Mouse (Mus musculus) heart, embryonic 16.5 days (tissue): ENCODE data around the gene Krtap6-5. TPM values are rescaled to one million over a fixed set of nuclear protein-coding genes. Genes with fewer than 3 reads are reported as not detected.
"Not testable (repeated sequence)": the region's sequence is repeated elsewhere in the genome, so short reads cannot be mapped to it uniquely, and the experiment has no call there.

Source experiments
- ATAC-seq: fragments of 200-750 bp; cut with Nextera tagmentation; replicated peaks from 2 replicates; pipeline ENCODE4 v1.8.0; 2017; ENCODE audit warnings: moderate number of reproducible peaks; ENCODE audit not compliant: insufficient read depth, low FRiP score; ENCODE audit errors: extremely low read depth
- H3K27ac ChIP-seq: fragments of 300-500 bp; sonication (generic); 2 replicates; pipeline ENCODE4 v1.5.1; 2014; ENCODE audit warnings: mild to moderate bottlenecking, low read length, control low read depth, moderate library complexity
- H3K27me3 ChIP-seq: fragments of 300-500 bp; sonication (generic); 2 replicates; pipeline ENCODE4 v1.6.1; 2014; ENCODE audit warnings: low read length, mixed read lengths; ENCODE audit not compliant: control insufficient read depth, insufficient read depth
- H3K36me3 ChIP-seq: fragments of 300-500 bp; sonication (generic); 2 replicates; pipeline ENCODE4 v1.6.1; 2014; ENCODE audit not compliant: control insufficient read depth, insufficient read depth
- H3K4me1 ChIP-seq: fragments of 300-500 bp; sonication (generic); 2 replicates; pipeline ENCODE4 v1.6.1; 2014; ENCODE audit warnings: low read length, mixed read lengths; ENCODE audit not compliant: control insufficient read depth, insufficient read depth
- H3K4me2 ChIP-seq: fragments of 300-500 bp; sonication (generic); 2 replicates; pipeline ENCODE4 v1.6.1; 2014; ENCODE audit warnings: low read depth, mild to moderate bottlenecking, control low read depth, low read length
- H3K4me3 ChIP-seq: fragments of 300-500 bp; sonication (generic); 2 replicates; pipeline ENCODE4 v1.5.1; 2014; ENCODE audit warnings: mild to moderate bottlenecking, control low read depth, low read length
- H3K9ac ChIP-seq: fragments of 300-500 bp; sonication (generic); 2 replicates; pipeline ENCODE4 v1.6.1; 2014; ENCODE audit warnings: low read length, control low read depth
- H3K9me3 ChIP-seq: fragments of 300-500 bp; sonication (generic); replicated peaks from 2 replicates; pipeline ENCODE4 v1.6.1; 2016; ENCODE audit warnings: low read length; ENCODE audit not compliant: control insufficient read depth
- WGBS: fragments of 180-500 bp; shearing (Covaris S2); extraction: QIAGEN DNeasy Blood & Tissue Kit; methylation state at CpG from one replicate; pipeline ENCODE4 v1.1.7; 2014; 5-methylcytosine and 5-hydroxymethylcytosine counted together
- polyA plus RNA-seq: library from polyadenylated mRNA; unstranded; fragments of >200 nt; fragmentation: Nextera tagmentation; extraction: Ambion mirVana; gene quantifications from 2 replicates; pipeline ENCODE4 v1.2.1, GENCODE M21; 2015

Gene Krtap6-5
- polyA plus RNA-seq, result not detected in 2 replicates

- H3K27ac ChIP-seq, result no peak within 1 kb of the TSS
- H3K9ac ChIP-seq, result no peak within 1 kb of the TSS
- no peaks in the 10 kb centered on the region for H3K36me3 ChIP-seq
- WGBS, result 74% methylated on average over 3 of the region's 3 CpGs
- H3K9me3 ChIP-seq, result no peaks in the 10 kb centered on the region
- H3K27me3 ChIP-seq, result no peaks in the 10 kb centered on the region
- H3K4me3 ChIP-seq, result no peak within 1 kb of the TSS
- H3K4me1 ChIP-seq, result no peaks in the 10 kb centered on the region
- ATAC-seq, result no peak
- no peak within 1 kb of the TSS for H3K4me2 ChIP-seq
Observed at GRCm38 (mm10) chr16:89047783-89048182, at the start of gene Krtap6-5. Gene Krtap6-5 (minus strand): TSS chr16:89047883.

GRCm38 (mm10) chr16:89071041-89071440 lies 23.4 kb upstream of the Krtap6-5 start:
- H3K9me3 ChIP-seq, H3K9ac ChIP-seq, H3K27ac ChIP-seq, H3K4me1 ChIP-seq, ATAC-seq, H3K4me2 ChIP-seq, H3K27me3 ChIP-seq, H3K36me3 ChIP-seq, H3K4me3 ChIP-seq: not testable (repeated sequence)
- WGBS, result 53% methylated on average over 2 of the region's 2 CpGs

- not testable (repeated sequence) for H3K27ac ChIP-seq, H3K4me3 ChIP-seq, H3K4me2 ChIP-seq, H3K4me1 ChIP-seq, H3K27me3 ChIP-seq, H3K9ac ChIP-seq, H3K36me3 ChIP-seq, H3K9me3 ChIP-seq, ATAC-seq
- WGBS, result no CpG with 5 or more reads among the region's 2 CpGs
Observed at GRCm38 (mm10) chr16:89063902-89064301, 16.2 kb upstream of the Krtap6-5 start, which contains the start of gene 1110025L11Rik. Gene 1110025L11Rik (minus strand): TSS chr16:89064002.

- H3K4me3 ChIP-seq, H3K36me3 ChIP-seq, H3K9me3 ChIP-seq, ATAC-seq, H3K27ac ChIP-seq, H3K9ac ChIP-seq, H3K27me3 ChIP-seq, H3K4me1 ChIP-seq, H3K4me2 ChIP-seq: not testable (repeated sequence)
- WGBS, result 77% methylated on average over 2 of the region's 4 CpGs
Observed at GRCm38 (mm10) chr16:89041372-89041771, 6.3 kb downstream of the Krtap6-5 start, which contains the start of gene Gm10228. Gene Gm10228 (minus strand): TSS chr16:89041472.

- ATAC-seq, H3K27ac ChIP-seq, H3K36me3 ChIP-seq, H3K9me3 ChIP-seq, H3K9ac ChIP-seq, H3K4me1 ChIP-seq, H3K27me3 ChIP-seq, H3K4me2 ChIP-seq, H3K4me3 ChIP-seq: not testable (repeated sequence)
- WGBS, result 81% methylated on average over 3 of the region's 3 CpGs
Observed at GRCm38 (mm10) chr16:89031399-89031798, 16.3 kb downstream of the Krtap6-5 start, which contains the start of gene Krtap6-1. Gene Krtap6-1 (plus strand): TSS chr16:89031699.

- H3K27me3 ChIP-seq, H3K36me3 ChIP-seq, ATAC-seq, H3K4me2 ChIP-seq, H3K9me3 ChIP-seq, H3K4me1 ChIP-seq, H3K9ac ChIP-seq, H3K4me3 ChIP-seq, H3K27ac ChIP-seq: not testable (repeated sequence)
- WGBS, result 66% methylated on average over 1 of the region's 3 CpGs
Observed at GRCm38 (mm10) chr16:89014984-89015383, 32.7 kb downstream of the Krtap6-5 start, which contains the start of gene Gm10229. Gene Gm10229 (plus strand): TSS chr16:89015284.

- WGBS, result 91% methylated on average over 3 of the region's 3 CpGs
- no peak for ATAC-seq
Observed at GRCm38 (mm10) chr16:89013973-89014372, 33.7 kb downstream of the Krtap6-5 start.

GRCm38 (mm10) chr16:89010659-89011058 lies 37.0 kb downstream of the Krtap6-5 start, which contains the start of gene Krtap22-2:
Gene Krtap22-2 (minus strand): TSS chr16:89010759.
- 75% methylated on average over 5 of the region's 5 CpGs for WGBS
- H3K4me1 ChIP-seq, result no peaks in the 10 kb centered on the region

More at GRCm38 (mm10) chr16:89013973-89014372, 33.7 kb downstream of the Krtap6-5 start:
- H3K36me3 ChIP-seq, result no peaks in the 10 kb centered on the region
- no peak overlapping the region for H3K9ac ChIP-seq
- H3K4me3 ChIP-seq, result no peak overlapping the region
- H3K9me3 ChIP-seq, result peaks cover 2% of the 10 kb centered on the region; the same call in 1 of the 2 replicates
- no peaks in the 10 kb centered on the region for H3K27me3 ChIP-seq
- H3K4me1 ChIP-seq, result no peaks in the 10 kb centered on the region
- no peak overlapping the region for H3K27ac ChIP-seq
- H3K4me2 ChIP-seq, result no peak overlapping the region

More at GRCm38 (mm10) chr16:89010659-89011058, 37.0 kb downstream of the Krtap6-5 start, which contains the start of gene Krtap22-2:
- Histone ChIP-seq H3K4me2 (no peak within 1 kb of the TSS), H3K36me3 (no peaks in the 10 kb centered on the region), H3K4me3 (no peak within 1 kb of the TSS), H3K9ac (no peak within 1 kb of the TSS), H3K9me3 (peaks cover 2% of the 10 kb centered on the region; the same call in 1 of the 2 replicates), H3K27ac (no peak within 1 kb of the TSS), H3K27me3 (no peaks in the 10 kb centered on the region)
- ATAC-seq, result no peak
